Mouse (Mus musculus): ENCODE data around the gene Zbtb38.
A peak's percentile ranks its signal among the peaks of the same experiment; 100 is the strongest.

Gene Zbtb38

DNA sequence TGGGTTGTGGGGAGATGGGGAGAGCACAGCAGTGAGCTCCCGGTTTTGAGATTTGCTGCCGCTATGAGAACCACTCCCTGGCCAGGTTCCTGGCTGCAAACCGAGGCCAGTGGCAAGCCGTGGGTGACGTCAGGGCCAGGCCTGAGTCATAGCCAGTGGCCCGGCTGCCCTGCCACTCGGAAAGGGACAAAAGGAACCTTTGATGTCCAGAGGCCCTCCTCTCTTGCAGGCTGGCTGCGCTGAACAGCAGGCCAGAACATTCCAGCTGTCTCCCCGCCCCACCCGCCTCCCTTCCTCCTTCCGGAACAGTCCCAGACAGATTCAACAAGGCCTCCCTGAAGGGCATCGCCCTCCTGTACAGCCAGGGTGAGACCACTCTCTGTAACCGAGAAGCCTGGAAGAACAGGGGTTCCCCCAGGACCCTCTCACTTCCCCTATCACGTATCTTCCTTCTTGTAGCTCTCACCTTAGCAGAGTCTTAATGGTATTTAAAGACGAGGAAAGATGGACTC lies at the start of gene Zbtb38:
Gene Zbtb38, minus strand, starts transcription at position 229 of the 512 bp plus-strand sequence.
- peak in 1 of 2 experiments; percentile 34 for DNase-seq

DNA sequence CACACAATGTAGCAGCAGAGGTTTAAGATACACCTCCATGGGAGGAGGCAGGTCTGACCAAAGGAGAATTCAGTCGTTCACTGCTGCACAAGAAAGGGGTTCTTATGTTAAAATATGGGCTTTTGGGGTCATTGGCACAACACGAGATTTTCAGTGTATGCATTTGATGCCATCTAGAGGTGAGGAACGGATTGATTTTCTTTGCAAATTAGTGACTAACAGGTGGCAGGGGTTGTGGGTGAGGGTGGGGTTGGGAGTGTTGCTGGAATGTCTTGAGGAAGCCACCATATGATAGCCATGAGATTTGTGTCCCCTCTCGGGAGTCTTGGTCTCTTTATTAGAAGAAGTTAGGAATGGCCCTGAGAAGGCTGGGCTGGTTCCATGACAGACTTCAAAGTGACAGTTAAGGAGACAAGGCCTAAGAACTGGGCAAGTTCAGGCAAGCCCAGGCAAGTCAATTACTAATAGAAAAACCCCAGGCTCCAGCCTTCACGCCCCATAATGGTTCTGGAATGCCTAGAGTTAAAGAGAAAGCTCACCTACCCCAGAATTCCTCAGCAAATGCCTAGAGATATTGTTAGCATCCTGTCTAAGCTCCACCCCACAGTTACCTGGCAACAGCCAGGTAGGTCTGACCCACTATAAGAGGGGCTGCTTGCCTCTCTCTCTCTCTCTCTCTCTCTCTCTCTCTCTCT lies 47.6 kb upstream of the Zbtb38 start:
- DNase-seq: no peak

DNA sequence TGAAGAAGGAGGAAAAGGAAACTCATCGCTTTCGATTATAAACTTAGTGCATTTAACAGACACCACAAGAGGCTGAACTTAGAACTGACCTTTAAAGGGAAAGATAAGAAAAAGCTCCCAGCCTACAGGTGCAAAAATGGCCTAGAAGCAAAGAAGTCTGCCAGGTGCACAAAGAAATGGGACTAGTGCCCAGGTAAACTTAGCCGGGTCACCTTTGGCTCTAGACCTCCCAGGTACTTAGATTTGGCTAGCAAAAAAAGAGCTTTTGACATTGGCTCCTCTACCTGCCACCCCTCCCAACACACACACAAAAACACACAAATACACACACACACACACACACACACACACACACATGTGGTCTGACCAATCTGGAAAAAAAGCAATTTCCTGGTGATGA lies 44.7 kb upstream of the Zbtb38 start:
- DNase-seq: no peak

DNA sequence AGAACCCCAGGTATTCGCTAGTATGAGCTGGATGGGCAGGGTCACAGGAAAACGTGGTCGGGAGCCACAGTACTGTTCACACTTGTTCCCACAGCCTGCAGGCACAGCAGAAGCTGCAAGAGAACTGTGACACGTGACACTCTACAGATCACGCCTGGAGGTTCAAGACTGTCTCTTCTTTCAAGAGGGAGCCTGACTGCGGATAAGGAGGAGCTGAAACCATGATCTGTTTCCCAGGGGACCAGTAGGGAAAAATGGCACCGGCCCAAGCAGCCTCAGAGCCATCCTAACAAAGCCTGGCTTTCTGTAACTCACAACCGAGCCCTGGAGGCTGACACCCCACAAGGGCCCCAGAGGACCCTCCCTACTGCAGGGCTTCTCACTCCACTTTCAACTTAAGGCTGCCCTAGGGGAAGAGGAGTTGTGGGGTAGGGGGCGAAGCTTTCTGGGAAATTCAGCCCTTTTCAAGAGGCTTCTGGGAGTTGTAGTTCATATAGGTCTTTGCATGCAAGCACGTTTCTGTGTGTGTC lies 42.8 kb upstream of the Zbtb38 start:
- DNase-seq: peak in 1 of 2 experiments; percentile 9

DNA sequence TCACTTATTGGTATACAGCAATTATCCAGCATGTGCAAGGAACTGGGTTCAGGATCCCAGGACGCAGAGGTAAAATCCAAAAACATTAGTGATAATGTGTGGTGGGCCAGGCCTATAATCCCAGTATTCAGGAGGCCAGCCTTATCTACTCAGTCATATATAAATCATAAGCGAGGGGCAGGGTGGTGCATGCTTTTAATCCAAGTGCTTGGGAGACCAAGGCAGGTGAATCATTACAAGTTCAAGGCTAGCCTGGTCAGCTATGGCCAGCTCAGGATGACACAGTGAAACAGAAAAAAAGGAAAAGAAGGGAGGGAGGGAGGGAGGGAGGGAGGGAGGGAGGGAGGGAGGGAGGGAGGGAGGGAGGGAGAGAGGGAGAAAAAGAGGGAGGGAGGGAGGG lies 42.0 kb upstream of the Zbtb38 start:
- no peak for DNase-seq

DNA sequence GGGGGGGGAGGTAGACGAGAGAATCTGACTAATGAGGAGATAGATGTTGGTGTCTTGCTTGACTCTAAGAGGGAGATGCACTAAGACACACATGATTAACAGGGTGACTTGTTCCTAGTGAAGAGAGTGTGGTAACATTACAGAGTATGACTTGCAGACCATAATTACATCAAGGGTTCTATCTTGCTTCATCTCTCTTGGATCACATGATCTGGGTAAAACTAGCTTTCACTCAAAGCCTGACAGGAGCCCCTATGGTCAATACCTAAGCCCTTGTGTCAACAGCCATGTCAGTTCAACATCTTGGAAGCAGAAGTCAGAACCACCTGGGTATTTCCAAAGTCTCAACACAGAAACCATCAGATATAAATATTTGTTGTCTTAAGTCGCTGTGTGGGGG lies 39.9 kb upstream of the Zbtb38 start:
- no peak for DNase-seq

DNA sequence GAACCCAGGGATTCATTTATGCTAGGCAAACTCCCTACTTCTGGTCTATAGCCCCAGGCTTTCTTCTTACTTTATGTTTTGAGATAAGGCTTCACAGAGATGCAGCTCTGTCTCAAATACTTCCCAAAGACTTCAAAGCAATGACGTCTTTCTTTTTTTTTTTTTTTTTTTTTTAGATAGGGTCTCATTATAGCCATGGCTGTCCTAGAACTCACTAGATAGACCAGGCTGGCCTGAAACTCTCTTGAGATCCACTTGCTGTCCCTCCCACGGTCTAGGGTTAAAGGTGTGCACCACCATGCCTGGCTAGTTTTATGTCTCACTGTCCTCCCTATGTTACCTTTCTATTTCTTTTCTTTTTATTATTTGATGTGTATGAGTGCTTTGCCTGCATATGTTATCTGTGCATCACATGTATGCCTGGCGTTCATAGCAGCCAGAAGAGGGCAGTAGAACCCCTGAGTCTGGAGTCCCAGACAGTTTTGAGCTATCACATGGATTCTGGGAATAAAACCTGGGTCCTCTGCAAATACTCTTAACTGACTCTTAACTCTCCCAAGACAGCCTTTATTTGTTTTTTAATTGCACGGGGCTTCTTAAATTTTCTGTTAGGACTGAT lies 37.9 kb upstream of the Zbtb38 start:
- DNase-seq: no peak

DNA sequence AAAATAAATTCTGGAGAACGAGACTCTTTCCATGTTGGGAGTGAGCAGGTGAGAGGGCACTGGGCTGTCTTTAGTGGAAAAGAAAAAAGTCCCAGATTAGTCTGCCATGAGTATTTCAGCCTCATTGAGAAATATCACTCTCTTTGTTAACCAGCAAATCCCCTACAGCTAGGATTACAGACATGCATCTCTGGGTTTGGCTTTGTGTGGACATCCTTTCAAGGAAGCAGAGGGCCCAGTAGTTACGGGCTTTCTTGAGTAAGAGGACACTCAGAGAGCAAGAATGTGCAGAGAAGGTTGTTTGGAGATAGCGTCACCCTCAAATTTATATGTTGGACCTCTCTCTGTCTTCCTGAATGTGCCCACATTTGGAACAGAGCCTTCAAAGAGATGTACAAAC lies 37.3 kb upstream of the Zbtb38 start:
- DNase-seq: no peak

DNA sequence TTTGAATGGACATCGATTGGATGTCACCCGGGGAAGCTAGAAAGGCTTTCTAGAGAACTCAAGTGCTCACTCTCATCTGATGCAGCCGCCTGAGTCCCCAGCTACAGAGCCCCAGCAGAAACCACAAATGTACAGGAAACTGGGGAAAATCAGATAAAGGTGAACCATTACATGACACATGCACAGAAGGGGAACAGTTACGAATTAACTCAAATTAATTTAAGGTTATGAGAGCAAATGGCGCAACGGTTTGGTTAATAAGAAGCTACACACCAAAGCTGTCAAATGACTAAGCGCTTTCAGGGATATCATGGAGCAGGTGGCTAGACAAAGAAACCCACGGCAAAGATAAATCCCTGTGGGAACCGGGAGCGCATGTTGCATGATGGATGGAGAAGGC lies 35.2 kb upstream of the Zbtb38 start:
- no peak for DNase-seq

DNA sequence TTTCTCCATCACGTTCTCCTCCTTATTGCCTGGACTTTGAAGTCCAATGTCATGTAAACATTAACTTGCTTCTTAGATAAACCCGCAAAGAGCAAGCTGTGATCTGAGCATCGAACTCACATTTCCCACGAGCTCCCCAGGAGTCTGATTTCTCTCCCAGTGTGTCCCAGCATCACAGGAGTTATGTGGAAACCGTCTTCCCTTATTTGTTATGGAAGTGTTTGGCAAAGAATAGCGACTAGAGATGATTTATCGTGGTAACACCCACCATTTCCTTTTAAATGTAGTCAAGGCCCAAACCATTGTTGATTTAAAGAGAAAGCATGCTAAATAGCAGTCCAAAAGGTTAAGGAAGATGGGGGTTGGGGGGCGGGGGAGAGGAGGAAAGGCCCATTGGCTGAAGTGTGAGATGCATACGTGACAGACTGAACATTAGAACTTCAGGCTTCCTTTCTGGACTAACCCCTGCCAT lies 33.3 kb upstream of the Zbtb38 start:
- no peak for DNase-seq

DNA sequence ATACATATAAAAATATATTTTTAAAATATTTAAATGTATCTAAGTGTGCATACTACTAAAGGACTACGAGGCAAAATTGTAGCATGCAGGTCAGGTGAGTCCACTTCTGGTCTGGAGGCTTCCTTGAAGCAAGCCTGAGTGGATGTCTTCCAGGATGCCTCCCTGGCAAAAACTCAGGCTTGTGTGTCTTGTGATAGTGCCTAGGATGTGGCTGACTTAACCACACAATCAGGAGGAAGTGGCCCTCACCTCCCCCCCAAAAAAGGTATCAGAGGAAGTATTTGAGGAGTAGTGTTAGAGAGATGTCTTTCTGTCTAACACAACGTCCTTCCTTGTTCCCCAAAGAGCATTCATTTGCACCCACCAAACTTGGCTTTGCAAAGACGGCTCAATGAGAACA lies 32.6 kb upstream of the Zbtb38 start:
- DNase-seq: no peak

DNA sequence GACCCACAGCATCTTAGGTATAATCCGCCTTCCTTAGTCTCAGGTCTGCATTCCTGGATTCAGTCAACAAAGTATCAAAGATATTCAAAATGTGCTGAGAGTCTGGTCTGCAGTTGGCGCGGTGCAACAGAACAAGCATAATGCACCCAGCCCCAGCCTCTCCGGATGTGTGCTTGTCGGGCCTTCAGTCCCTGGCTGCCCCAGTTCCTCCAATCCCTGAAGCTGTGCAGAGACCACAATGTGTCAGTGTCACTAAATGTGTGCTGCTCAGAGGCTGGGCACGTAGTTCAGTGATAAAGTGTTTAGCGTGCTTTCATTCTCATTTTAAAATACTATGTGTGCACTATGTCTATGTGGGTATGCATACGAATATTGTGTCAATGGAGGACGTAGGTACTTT lies 31.0 kb upstream of the Zbtb38 start:
- DNase-seq: no peak

DNA sequence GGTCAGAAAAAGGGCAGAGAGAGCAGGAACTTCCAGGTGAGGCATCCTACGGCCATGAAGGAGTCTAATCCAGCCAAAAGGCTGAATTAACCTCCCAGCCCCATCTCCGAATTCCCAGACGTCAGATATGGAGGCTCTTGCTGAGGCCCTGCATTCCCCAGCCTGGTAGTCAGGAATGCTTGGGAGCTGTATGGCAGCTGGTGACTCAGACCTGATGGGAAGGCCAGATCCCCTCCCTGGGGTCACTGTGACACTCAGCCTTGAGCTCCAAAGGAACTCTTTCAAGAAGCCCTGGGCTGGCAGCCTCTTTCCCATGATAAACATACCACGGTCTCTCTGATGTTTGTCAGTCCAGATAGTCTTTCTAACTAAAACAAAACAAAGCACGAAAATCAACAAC lies 30.6 kb upstream of the Zbtb38 start:
- DNase-seq: no peak

DNA sequence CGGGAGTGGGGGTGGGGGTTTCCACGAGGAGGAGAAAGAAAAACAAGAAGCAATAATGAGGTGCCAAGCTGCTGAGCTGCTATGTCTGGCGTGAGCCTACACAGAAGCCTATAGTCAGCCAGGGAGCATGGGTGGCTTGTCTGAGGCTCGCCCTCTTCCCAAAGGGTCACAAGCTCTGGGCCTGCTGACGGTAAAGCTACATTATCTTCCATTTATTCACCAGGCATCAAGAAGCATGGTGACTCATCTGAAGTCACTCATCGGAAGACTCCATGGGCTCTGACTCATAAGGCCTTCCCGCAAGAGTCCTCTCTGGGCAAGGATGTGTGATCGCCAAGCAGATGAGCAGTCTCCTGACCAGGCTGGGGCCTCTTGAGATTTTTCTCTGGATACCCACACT lies 29.4 kb upstream of the Zbtb38 start:
- DNase-seq: no peak

DNA sequence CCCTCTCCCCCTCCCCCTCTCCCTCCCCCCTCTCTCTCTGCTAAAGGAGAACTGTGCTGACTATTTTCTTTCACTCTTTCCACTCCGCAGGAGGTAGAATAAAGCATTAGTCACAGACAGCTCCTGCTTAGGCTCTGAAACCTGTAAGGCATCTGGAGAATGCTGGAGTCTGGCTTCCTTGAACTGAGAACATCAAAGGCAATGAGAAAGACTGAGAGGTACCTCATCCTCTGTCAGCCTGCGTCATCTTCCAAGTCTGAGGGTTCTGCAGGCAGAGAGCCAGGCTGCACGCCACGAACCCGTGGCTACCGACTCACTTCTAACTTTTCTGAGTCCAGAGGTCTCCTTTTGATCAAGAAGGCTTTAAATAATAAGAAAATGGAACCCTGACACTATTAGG lies 20.5 kb upstream of the Zbtb38 start:
- DNase-seq: no peak

DNA sequence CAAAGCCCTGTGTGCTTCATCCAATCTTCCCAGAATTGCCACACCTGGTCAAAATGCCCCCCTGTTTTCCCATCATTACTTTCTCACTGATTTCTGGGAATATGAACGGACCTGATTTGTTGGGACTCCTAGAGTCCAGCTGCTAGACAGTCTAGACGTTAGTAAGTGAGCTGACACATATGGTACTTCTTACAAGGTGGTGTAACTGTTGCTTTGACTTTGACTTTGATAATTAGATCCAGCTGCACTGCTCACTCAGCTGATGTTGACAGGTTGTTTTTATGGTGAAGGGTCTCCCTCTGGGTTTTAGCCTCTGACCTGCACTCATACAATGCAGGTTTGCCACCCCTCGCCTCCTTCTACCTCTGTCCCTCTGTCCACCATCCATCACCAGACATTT lies 17.8 kb upstream of the Zbtb38 start:
- no peak for DNase-seq

DNA sequence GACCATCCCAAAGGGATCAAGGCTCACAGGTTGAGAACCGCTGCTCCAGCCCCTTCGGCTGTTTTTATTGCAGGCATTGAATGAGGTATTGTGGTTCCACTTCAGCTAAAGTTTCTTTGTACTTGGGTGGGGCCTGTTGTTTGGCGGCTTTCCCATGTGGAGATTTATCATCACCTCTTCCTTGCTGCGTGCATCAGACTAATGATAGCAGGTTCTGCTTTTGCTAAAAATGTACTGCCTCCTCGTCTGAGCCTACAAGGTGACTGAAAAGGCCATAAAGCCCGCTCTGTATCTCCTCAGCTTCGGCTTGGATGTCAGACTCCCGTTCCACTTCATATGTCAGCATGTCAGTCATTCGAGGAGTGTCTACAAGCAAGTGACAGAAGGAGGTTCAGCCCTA lies 17.0 kb upstream of the Zbtb38 start:
- no peak for DNase-seq

DNA sequence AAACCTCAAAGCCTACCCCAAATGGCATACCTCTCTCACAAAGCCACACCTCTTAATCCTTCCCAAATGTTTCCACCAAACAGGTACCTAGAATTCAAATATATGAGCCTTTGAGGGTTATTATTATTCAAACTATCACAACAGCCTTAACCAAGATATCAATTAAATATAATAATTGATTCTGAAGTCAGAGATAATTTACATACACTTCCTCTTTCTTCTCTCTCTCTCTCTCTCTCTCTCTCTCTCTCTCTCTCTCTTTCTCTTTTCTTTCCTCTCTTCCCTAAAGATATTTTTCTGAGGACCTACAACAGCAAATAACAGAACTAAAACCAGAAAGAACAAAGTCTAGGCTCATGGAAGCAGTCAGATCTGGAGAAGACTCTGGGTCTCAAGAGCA lies 15.2 kb upstream of the Zbtb38 start:
- no peak for DNase-seq

DNA sequence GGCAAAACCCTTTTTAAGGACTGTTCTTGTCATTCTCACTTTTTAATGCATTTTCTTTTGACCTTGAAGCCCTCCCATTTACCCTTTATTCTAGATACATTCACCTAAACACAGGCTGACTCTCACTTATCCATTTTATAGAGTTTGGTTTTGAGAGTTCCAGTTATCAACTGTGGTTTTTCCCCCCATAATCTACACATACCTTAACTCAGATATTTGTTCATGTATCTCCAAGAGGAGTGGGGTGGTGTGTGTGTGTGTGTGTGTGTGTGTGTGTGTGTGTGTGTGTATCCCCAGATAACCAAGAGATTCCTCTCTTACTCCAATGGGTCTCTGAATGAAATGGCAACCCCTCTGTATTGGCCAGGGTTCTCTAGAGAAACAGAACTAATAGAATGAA lies 13.4 kb upstream of the Zbtb38 start:
- no peak for DNase-seq

DNA sequence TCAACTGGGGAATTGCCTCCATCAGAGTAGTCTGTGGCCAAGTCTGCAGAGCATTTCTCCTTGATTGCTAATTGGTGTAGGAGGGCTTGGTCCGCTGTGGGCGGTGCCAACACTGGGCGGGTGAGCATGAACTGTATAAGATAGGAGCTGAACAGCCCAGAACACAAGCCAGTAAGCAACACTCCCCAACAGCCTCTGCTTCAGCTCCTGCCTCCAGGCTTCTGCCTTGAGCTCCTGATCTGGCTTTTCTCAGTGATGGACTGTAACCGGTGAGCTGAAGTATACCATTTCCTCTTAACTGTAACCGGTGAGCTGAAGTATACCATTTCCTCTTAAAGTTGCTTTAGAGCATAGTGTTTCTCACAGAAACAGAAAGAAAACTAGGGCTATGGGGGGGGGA lies 12.8 kb upstream of the Zbtb38 start:
- peak in 1 of 2 experiments; percentile 28 for DNase-seq

DNA sequence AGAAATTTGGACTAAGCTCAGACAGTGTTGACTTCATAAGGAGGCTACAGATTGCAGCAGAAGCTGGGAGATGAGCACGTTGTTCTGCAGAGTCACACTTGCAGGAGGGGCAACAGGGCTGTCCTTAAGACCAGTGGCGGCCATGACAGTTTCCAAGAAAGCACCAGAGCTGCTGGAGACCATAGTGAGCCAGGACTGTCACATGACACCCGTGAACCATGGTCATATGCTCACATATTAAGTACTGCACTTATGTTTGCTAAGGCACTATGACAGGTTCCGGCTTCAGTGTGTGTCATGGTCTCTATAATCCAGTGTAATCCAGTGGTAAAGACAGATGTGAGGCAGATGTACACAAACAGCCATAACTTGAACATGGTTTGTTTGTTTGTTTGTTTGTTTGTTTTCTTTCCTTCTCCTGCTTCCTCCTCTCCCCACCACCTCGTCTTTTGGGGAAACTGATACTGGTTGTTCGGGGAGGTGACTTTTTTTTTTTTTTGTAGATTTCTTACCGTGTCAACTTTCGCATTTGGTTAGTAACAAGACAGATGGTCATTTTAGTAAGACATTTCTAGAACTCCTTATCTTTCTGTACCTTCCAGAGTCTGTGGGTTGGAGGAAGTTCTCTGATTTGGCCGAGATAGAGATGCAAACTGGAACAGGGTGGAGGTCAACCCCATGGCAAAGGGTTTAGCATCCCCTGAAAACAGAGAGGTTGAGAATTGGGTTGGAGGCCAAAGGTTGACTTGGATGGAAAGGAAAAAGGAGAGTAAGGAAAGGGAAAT lies 11.4 kb upstream of the Zbtb38 start:
- no peak for DNase-seq

DNA sequence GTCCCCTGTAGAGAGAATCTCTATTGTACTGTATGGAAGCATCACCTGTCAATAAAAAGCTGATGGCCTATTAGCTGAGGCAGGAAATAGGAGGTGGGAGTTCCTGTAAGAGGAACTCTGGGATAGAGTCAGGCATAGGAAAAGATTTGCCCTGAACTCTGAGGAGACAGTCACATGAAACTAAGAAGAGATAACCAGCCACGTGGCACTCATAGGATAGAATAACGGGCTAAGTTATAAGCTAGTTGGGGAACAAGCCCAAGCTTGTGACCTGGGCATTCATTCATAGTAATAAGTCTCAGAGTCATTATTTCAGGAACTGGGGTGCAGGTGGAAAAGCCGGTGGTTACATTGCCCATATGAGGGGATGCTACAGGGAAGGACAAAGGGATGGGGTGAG lies 10.4 kb upstream of the Zbtb38 start:
- DNase-seq: no peak

All from spleen, adult 18-20 months (tissue).